Mouse (Mus musculus) urinary bladder, adult 2 months (tissue): ENCODE results near the gene Mad1l1. TPM values are rescaled to one million over a fixed set of nuclear protein-coding genes. Genes with fewer than 3 reads are reported as not detected.
A peak's percentile ranks its signal among the peaks of the same experiment; 100 is the strongest.

ENCODE experiments used
- DNase-seq: peaks from one replicate; pipeline ENCODE4 v3.0.0; 2022; ENCODE audit warnings: low spot score
- polyA plus RNA-seq: library from polyadenylated mRNA; depleted of rRNA; stranded (reverse); fragments of >200 nt; gene quantifications from 2 replicates; pipeline ENCODE4 v1.2.3, GENCODE M21; 2012

Gene Mad1l1
- polyA plus RNA-seq, 1 experiment = 13.2 TPM

DNA sequence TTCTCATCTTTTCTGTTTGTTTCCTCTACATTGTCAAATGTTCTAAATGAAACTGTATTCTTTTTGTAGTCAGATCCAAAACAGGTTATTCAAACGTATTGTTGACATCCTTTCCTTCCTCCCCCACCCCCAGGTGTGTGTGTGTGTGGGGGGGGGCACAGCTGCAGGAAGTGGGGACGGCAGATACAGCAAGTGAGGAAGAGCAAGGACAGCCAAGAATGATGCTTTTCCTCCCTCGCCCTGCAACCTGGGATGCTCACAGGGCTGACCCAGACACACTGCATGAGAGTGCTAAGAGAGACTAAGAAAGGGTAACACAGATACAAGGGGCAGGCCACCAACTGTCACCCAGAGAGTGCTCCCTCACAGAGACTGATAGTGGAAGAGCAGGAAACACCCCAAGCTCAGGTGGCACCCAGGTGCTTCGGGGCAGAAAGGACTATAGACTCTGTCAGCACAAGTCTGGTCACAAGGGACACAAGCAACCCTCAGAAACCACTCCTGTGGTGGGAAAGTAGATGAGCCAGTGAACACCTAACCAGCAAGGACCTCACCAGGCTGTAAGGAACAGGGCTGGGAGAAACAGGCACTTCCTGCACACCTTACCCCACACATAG, 105.8 kb downstream of the Mad1l1 start:
- DNase-seq = no peak

- DNase-seq = no peak
Observed at GRCm38 (mm10) chr5:140213001-140213400, 108.4 kb downstream of the Mad1l1 start.

DNA sequence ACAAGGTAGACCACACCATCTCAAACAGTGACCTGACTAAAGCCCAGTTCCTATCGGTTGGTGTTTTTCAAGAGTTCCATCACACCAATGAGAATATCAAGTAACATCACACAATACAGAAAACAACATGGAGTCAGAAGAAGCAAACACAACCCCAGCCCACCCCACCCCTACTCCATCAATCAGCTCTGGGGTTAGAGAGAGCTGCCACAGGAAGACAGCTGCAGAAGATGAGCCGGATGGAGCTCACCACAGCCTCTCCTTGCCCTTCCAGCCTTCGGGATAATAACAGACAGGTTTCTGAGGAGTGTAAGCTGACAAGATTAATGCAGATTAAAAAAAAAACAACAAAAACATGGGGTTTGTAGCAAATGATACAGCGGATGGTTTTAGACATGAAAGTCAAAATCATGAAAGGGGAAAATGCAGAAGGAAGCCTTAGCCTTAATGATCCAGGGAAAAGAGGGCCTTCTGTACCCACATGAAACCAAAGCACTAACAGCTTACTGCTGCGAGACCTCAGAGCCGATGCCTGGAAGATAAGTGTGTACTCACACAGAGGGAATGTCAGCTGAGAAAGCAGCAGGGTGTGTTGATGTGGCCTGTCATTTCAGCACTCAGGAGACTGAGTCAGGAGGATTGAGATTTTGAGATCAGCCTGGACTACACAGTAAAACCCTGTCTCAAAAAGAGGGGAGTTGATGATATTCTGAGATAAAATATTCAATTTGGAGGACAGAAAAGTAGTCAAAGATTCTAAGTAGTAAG, 110.8 kb downstream of the Mad1l1 start:
- DNase-seq = no peak

GRCm38 (mm10) chr5:140208743-140209409, 112.5 kb downstream of the Mad1l1 start:
- no peak for DNase-seq

GRCm38 (mm10) chr5:140206726-140207703, 114.3 kb downstream of the Mad1l1 start:
- no peak for DNase-seq

GRCm38 (mm10) chr5:140205991-140206390, 115.4 kb downstream of the Mad1l1 start:
- DNase-seq = no peak

GRCm38 (mm10) chr5:140204465-140204864, 116.9 kb downstream of the Mad1l1 start:
- DNase-seq = no peak

DNA sequence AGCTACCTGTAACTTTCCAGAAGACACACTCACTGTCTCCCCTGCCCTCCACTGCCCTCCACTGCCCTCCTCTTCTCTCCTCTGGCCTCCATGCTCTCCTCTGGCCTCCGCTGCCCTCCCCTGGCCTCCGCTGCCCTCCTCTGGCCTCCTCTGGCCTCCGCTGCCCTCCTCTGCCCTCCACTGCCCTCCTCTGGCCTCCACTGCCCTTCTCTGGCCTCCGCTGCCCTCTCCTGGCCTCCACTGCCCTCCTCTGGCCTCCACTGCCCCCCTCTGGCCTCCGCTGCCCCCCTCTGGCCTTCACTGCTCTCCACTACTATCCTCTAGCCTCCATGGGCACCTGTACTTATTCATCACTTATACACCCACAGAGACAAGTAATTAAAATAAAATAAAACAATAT, 117.3 kb downstream of the Mad1l1 start:
- no peak for DNase-seq

DNA sequence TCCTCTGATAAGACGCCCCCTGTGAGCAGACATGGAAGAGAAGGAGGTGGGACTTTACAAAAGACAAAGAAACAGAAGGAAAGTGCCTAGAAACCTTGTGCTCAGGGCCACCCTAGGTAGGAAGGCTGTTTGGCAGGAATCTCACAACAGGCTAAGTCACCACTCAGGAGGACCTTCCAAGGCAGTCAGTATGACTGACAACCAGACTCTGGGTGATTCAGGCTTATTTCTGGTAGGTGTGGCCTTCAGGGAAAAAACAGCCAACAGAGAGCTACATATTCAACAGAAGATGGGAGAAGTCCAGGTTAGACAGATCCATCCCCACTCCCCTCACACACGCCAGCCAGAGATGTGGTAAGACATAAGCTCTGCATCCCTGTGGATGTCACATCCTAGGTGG, 118.9 kb downstream of the Mad1l1 start:
- DNase-seq = no peak

GRCm38 (mm10) chr5:140201566-140201965, 119.8 kb downstream of the Mad1l1 start:
- no peak for DNase-seq

DNA sequence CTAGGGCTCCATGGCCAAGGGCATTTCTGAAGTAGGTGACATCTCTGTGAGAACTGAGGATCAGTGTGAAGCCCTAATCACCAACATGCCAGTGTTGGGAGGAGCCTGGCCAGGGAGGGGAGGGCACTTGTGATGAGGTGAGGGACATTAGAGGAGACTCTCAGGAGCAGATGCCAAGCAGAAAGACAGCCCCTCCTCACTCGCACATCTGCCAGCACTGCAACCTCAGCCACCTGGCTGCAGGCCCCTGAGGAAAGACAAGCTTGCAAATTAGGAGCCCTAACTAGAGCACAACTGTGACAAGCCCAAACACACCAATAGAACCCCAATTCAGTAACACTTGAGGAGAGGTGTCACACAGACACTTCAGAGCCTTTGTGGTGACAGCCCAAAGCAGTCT, 120.2 kb downstream of the Mad1l1 start:
- DNase-seq = no peak

- DNase-seq = peak; percentile 57
Observed at GRCm38 (mm10) chr5:140197705-140198104, 123.6 kb downstream of the Mad1l1 start.

GRCm38 (mm10) chr5:140196446-140196845, 124.9 kb downstream of the Mad1l1 start:
- DNase-seq = no peak

DNA sequence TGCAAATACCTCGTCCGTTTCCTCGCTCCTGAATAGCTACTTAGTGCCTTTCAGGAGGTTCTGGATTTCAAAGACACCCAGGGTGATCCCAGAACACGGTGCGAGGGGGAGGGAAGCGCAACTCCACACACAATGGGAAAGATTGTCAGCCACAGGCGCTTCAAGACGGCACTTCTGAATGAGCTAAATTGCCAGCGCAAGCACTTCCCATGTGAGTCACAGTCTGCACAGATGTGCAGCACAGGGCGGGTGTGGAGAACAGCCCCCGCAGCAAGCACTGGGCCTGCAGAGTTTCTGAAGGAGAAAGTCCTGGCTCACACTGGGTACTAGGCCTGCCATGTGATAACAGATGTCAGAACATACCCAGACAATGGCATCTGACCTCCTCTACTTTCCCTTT, 127.2 kb downstream of the Mad1l1 start:
- DNase-seq = no peak

DNA sequence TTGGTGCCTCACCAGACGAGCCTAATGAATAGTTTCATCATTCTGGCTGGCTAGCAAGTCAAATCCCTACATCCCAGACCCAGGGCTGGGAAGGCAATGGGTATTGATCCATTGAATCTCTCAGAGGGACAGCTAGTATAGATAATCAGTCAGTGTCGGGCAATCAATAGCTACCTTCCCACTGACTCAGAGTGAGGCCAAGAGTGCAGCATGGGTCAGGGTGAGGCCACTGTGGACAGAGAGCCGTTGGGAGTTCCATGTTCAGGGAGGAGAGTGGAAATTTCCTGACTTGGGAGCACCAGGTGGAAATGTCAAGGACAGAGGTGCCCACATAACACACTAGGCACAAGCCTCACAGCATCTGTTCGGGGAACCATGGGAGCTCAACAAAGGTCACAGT, 129.8 kb downstream of the Mad1l1 start:
- DNase-seq = no peak

GRCm38 (mm10) chr5:140186351-140186750, 135.0 kb downstream of the Mad1l1 start:
- DNase-seq = no peak

- no peak for DNase-seq
Observed at GRCm38 (mm10) chr5:140185757-140186156, 135.6 kb downstream of the Mad1l1 start.

DNA sequence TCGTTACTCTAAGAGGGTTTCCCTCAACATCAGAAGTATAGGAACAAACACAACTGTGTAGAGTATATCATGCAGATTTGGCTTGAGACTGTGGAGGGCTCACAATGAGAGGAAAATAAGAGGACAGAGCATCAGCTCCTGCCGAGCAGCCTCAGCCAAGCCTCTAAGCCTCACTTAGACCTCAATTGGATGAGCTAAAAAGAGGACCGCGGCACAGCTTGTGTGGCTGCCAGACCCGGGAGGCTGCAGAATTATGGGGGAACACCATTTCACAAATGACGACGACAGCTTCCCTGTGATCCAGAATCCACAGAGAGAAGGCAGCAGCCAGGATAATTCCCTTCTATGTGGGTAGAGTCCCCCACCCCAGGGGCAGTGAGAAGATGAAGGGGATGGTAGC, 138.0 kb downstream of the Mad1l1 start:
- DNase-seq = no peak

GRCm38 (mm10) chr5:140182351-140182750, 139.0 kb downstream of the Mad1l1 start:
- no peak for DNase-seq

- DNase-seq = no peak
Observed at GRCm38 (mm10) chr5:140180016-140180415, 141.3 kb downstream of the Mad1l1 start.

DNA sequence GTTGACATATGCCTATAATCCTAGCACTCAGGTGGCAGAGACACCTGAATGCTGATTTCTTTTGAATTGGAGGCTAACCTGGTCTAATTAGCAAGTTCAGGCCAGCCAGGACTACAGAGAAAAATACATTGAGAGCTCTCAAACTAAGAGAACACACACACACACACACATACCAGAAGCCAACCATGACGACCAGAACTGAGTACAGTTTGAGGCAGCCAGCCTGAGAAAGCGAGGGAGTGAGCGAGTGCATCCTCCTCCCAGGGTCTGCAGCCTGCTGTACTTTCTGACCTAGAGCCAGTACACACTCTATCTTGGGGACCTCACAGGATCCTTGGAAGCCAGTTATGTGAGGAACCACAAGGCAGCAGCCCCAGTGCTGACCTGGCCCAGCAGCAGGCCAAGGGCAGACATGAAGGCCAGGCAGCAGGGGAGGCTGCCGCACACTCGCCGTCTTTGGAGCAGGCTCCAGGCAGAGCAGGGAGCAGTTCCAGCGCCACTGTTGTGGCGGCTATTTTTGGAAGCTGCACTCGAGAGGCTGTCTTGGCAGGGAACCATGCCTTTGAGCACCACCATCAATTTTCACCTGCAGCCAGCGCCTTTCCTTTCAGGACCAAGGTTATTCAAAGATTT, 143.2 kb downstream of the Mad1l1 start:
- DNase-seq = no peak
